Mouse (Mus musculus) limb, embryonic 14.5 days (tissue): Measurements from ENCODE around the gene Lin54. TPM values are rescaled to one million over a fixed set of nuclear protein-coding genes. Genes with fewer than 3 reads are reported as not detected.

Source experiments
- ATAC-seq: fragments of 200-750 bp; cut with Nextera tagmentation; 2 replicates; pipeline ENCODE4 v1.8.0; 2017; ENCODE audit warnings: low read depth, moderate number of reproducible peaks, moderate TSS enrichment; ENCODE audit not compliant: low FRiP score
- DNase-seq: peaks from one replicate; pipeline ENCODE4 v3.0.0-alpha.2; 2015; ENCODE audit warnings: low spot score
- H3K27ac ChIP-seq: fragments of 300-500 bp; sonication (generic); replicated peaks from 2 replicates; pipeline ENCODE4 v1.5.1; 2014; ENCODE audit warnings: low read depth, mild to moderate bottlenecking, low read length, moderate library complexity, mixed read lengths
- H3K27me3 ChIP-seq: fragments of 300-500 bp; sonication (generic); 2 replicates; pipeline ENCODE4 v1.6.1; 2014; ENCODE audit warnings: low read length, mixed read lengths; ENCODE audit not compliant: control insufficient read depth, insufficient read depth
- H3K36me3 ChIP-seq: fragments of 300-500 bp; sonication (generic); 2 replicates; pipeline ENCODE4 v1.6.1; 2014; ENCODE audit warnings: mild to moderate bottlenecking, low read length, moderate library complexity, mixed read lengths; ENCODE audit not compliant: control insufficient read depth, insufficient read depth
- H3K4me1 ChIP-seq: fragments of 300-500 bp; sonication (generic); 2 replicates; pipeline ENCODE4 v1.6.1; 2014; ENCODE audit warnings: antibody characterized with exemption, low read length, mixed read lengths; ENCODE audit not compliant: control insufficient read depth, insufficient read depth
- H3K4me2 ChIP-seq: fragments of 300-500 bp; sonication (generic); replicated peaks from 2 replicates; pipeline ENCODE4 v1.6.1; 2014; ENCODE audit warnings: low read depth, mild to moderate bottlenecking, low read length, moderate library complexity; ENCODE audit not compliant: severe bottlenecking
- H3K4me3 ChIP-seq: fragments of 300-500 bp; sonication (generic); replicated peaks from 2 replicates; pipeline ENCODE4 v1.5.1; 2014; ENCODE audit warnings: low read length
- H3K9ac ChIP-seq: fragments of 300-500 bp; sonication (generic); 2 replicates; pipeline ENCODE4 v1.6.1; 2014; ENCODE audit warnings: mild to moderate bottlenecking, low read depth, low read length, moderate library complexity; ENCODE audit not compliant: severe bottlenecking
- H3K9me3 ChIP-seq: fragments of 300-500 bp; sonication (generic); 2 replicates; pipeline ENCODE4 v1.6.1; 2016; ENCODE audit warnings: low read length; ENCODE audit not compliant: control insufficient read depth
- POLR2A ChIP-seq: fragments of 200-500 bp; IDR thresholded peaks from 2 replicates; pipeline ENCODE4 v1.8.0; 2012; ENCODE audit warnings: inconsistent platforms, mild to moderate bottlenecking, moderate library complexity, borderline replicate concordance; ENCODE audit not compliant: insufficient read depth, insufficient read length; ENCODE audit errors: extremely low read depth
- WGBS: fragments of 180-500 bp; shearing (Covaris S2); extraction: QIAGEN DNeasy Blood & Tissue Kit; methylation state at CpG from one replicate; pipeline ENCODE4 v1.1.7; 2014; 5-methylcytosine and 5-hydroxymethylcytosine counted together
- polyA plus RNA-seq, 2 experiments: library from polyadenylated mRNA; depleted of rRNA in 1 of 2; stranded (reverse) in 1 of 2; unstranded in 1 of 2; fragments of >200 nt; fragmentation: Nextera tagmentation in 1 of 2; extraction: Ambion mirVana in 1 of 2; gene quantifications; 2 replicates each; pipeline versions ENCODE4 v1.2.1 to v1.2.3; 2012 to 2014

Gene Lin54
- polyA plus RNA-seq, 2 experiments: 10.6 to 13.4 TPM

GRCm38 (mm10) chr5:100467336-100467735, 33.1 kb downstream of the Lin54 start:
- 95% methylated on average over 7 of the region's 7 CpGs for WGBS
- Histone ChIP-seq H3K36me3 (no peaks in the 10 kb centered on the region; the same call in 1 of the 2 replicates), H3K27me3 (no peaks in the 10 kb centered on the region), H3K4me1 (no peaks in the 10 kb centered on the region), H3K4me3 (no peak overlapping the region), H3K4me2 (no peak overlapping the region), H3K9ac (no peak overlapping the region), H3K27ac (no peak overlapping the region), H3K9me3 (no peaks in the 10 kb centered on the region)
- DNase-seq (no peak), ATAC-seq (no peak)
- TF ChIP-seq POLR2A: no peak

GRCm38 (mm10) chr5:100466624-100467023, 33.8 kb downstream of the Lin54 start:
- ATAC-seq: no peak
- Histone ChIP-seq H3K4me1 (no peaks in the 10 kb centered on the region), H3K9ac (no peak overlapping the region), H3K36me3 (peaks cover under 1% of the 10 kb centered on the region; the same call in 1 of the 2 replicates), H3K4me3 (no peak overlapping the region), H3K9me3 (no peaks in the 10 kb centered on the region), H3K27ac (no peak overlapping the region), H3K4me2 (no peak overlapping the region), H3K27me3 (no peaks in the 10 kb centered on the region)
- no peak for DNase-seq
- WGBS: 90% methylated on average over 10 of the region's 10 CpGs
- no peak for TF ChIP-seq POLR2A

- 86% methylated on average over 2 of the region's 2 CpGs for WGBS
- Histone ChIP-seq H3K9ac (no peak overlapping the region), H3K27ac (no peak overlapping the region), H3K27me3 (no peaks in the 10 kb centered on the region), H3K36me3 (peaks cover 27% of the 10 kb centered on the region), H3K9me3 (no peaks in the 10 kb centered on the region), H3K4me2 (no peak overlapping the region), H3K4me3 (no peak overlapping the region), H3K4me1 (no peaks in the 10 kb centered on the region)
- no peak for TF ChIP-seq POLR2A
- DNase-seq: no peak
- no peak for ATAC-seq
Measured at GRCm38 (mm10) chr5:100462374-100462773, 38.1 kb downstream of the Lin54 start.

- no peak for DNase-seq
- Histone ChIP-seq H3K9ac (no peak overlapping the region), H3K4me1 (no peaks in the 10 kb centered on the region), H3K4me2 (no peak overlapping the region), H3K4me3 (no peak overlapping the region), H3K27ac (no peak overlapping the region), H3K36me3 (peaks cover 28% of the 10 kb centered on the region), H3K9me3 (no peaks in the 10 kb centered on the region), H3K27me3 (no peaks in the 10 kb centered on the region)
- no peak for TF ChIP-seq POLR2A
- ATAC-seq: no peak
- WGBS: 86% methylated on average over 9 of the region's 9 CpGs
Measured at GRCm38 (mm10) chr5:100461526-100461925, 38.9 kb downstream of the Lin54 start.

- ATAC-seq: no peak
Measured at GRCm38 (mm10) chr5:100459468-100459867, 41.0 kb downstream of the Lin54 start.

GRCm38 (mm10) chr5:100451871-100452270, 48.6 kb downstream of the Lin54 start:
- Histone ChIP-seq H3K27ac (no peak overlapping the region), H3K4me1 (no peaks in the 10 kb centered on the region), H3K36me3 (peaks cover 62% of the 10 kb centered on the region), H3K4me2 (no peak overlapping the region), H3K27me3 (no peaks in the 10 kb centered on the region), H3K4me3 (no peak overlapping the region), H3K9ac (no peak overlapping the region), H3K9me3 (no peaks in the 10 kb centered on the region)
- TF ChIP-seq POLR2A: no peak
- DNase-seq: no peak
- 79% methylated on average over 2 of the region's 2 CpGs for WGBS
- ATAC-seq: no peak

More at GRCm38 (mm10) chr5:100459468-100459867, 41.0 kb downstream of the Lin54 start:
- Histone ChIP-seq H3K9me3 (no peaks in the 10 kb centered on the region), H3K4me1 (no peaks in the 10 kb centered on the region), H3K9ac (no peak overlapping the region), H3K36me3 (peaks cover 32% of the 10 kb centered on the region), H3K27ac (no peak overlapping the region), H3K27me3 (no peaks in the 10 kb centered on the region), H3K4me3 (no peak overlapping the region), H3K4me2 (no peak overlapping the region)
- no peak for DNase-seq
- 96% methylated on average over 5 of the region's 5 CpGs for WGBS
- no peak for TF ChIP-seq POLR2A
